Mouse (Mus musculus): ENCODE results near the gene Sema6d. TPM values are rescaled to one million over a fixed set of nuclear protein-coding genes. Genes with fewer than 3 reads are reported as not detected.

Sema6d gene
- polyA plus RNA-seq, 1 experiment, result 0.60 TPM

DNA sequence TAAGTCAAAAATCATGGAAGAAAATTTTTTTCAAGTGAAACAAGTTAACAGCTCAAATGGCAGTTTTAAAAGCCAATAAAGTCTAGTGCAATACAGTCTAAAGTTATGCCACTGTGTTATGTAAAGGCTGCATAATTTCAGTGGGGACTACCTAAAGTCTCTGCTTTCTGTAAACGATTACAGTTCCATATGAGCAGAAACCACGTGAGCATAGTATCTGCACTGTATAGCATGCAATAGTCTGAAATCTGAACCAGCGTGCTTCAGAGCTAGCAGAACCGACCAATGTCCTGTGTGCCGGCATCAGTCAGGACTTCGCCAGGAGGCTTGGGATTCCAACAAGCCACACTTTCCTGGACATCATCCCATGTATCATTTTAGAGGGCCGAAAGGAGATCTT is 538.9 kb downstream of the Sema6d start:
- Histone ChIP-seq H3K4me1 (ENCODE audit: control insufficient read depth, insufficient read depth, low read length) (no peaks in the 10 kb centered on the region), H3K9me3 (replicated peaks; ENCODE audit: control insufficient read depth, insufficient read depth, low read length, poor library complexity, severe bottlenecking) (no peaks in the 10 kb centered on the region), H3K27me3 (ENCODE audit: control insufficient read depth, insufficient read depth, low read length, poor library complexity, severe bottlenecking) (no peaks in the 10 kb centered on the region), H3K36me3 (ENCODE audit: control insufficient read depth, insufficient read depth, low read length, poor library complexity, severe bottlenecking) (no peaks in the 10 kb centered on the region), H3K9ac (ENCODE audit: low read depth, poor library complexity, severe bottlenecking) (no peak overlapping the region), H3K4me3 (ENCODE audit: low read depth, low read length) (no peak overlapping the region), H3K27ac (ENCODE audit: insufficient read depth, low read length) (no peak overlapping the region)
- TF ChIP-seq POLR2A (IDR thresholded peaks at IDR 0.05; ENCODE audit: insufficient read depth, low read length) (no peak), EP300 (IDR thresholded peaks at IDR 0.05; ENCODE audit: insufficient read depth, low read depth, low read length) (no peak), CTCF (IDR thresholded peaks at IDR 0.05; ENCODE audit: low read depth, low read length) (no peak)

DNA sequence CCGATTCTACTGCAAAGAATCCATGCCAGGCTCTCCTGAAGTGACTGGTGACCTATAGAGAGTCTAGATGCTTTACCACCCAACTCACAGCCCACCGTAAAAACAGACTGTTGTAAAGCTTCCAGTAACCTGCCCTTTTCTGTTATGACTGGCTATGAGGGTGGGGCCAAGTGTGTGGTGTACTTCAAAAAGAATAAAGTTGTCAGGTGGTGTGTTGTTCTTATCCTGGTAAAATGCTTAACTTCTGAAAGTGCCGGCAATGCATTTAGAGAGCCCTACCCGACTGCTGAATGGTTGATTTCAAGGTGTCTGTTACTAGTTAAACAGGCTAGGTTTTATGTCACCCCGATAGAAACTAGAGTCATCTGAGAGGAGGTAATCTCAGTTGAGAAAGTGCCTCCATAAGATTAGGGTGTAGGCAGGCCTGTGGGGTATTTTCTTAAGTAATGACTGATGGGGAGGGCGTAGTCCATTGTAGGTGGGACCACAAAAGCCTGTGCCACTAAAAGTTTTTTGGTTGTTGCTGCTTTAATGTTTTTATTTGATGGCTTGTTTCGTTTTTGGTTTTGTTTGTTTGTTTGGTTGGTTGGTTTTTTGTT is 544.7 kb downstream of the Sema6d start:
- H3K36me3 ChIP-seq (ENCODE audit: control insufficient read depth, insufficient read depth, low read length, poor library complexity, severe bottlenecking), result no peaks in the 10 kb centered on the region
- H3K4me1 ChIP-seq (ENCODE audit: control insufficient read depth, insufficient read depth, low read length), result no peaks in the 10 kb centered on the region
- no peaks in the 10 kb centered on the region for H3K9me3 ChIP-seq (replicated peaks; ENCODE audit: control insufficient read depth, insufficient read depth, low read length, poor library complexity, severe bottlenecking)
- H3K4me3 ChIP-seq (ENCODE audit: low read depth, low read length), result no peak overlapping the region
- no peak for TF ChIP-seq EP300 (IDR thresholded peaks at IDR 0.05; ENCODE audit: insufficient read depth, low read depth, low read length)
- no peak for TF ChIP-seq POLR2A (IDR thresholded peaks at IDR 0.05; ENCODE audit: insufficient read depth, low read length)
- TF ChIP-seq CTCF (IDR thresholded peaks at IDR 0.05; ENCODE audit: low read depth, low read length), result no peak
- no peak overlapping the region for H3K9ac ChIP-seq (ENCODE audit: low read depth, poor library complexity, severe bottlenecking)
- H3K27ac ChIP-seq (ENCODE audit: insufficient read depth, low read length), result no peak overlapping the region
- no peaks in the 10 kb centered on the region for H3K27me3 ChIP-seq (ENCODE audit: control insufficient read depth, insufficient read depth, low read length, poor library complexity, severe bottlenecking)

GRCm38 (mm10) chr2:124635271-124635865 is 545.6 kb downstream of the Sema6d start:
- H3K4me3 ChIP-seq (ENCODE audit: low read depth, low read length), result no peak overlapping the region
- H3K36me3 ChIP-seq (ENCODE audit: control insufficient read depth, insufficient read depth, low read length, poor library complexity, severe bottlenecking), result no peaks in the 10 kb centered on the region
- no peaks in the 10 kb centered on the region for H3K27me3 ChIP-seq (ENCODE audit: control insufficient read depth, insufficient read depth, low read length, poor library complexity, severe bottlenecking)
- H3K4me1 ChIP-seq (ENCODE audit: control insufficient read depth, insufficient read depth, low read length), result no peaks in the 10 kb centered on the region
- no peaks in the 10 kb centered on the region for H3K9me3 ChIP-seq (replicated peaks; ENCODE audit: control insufficient read depth, insufficient read depth, low read length, poor library complexity, severe bottlenecking)
- H3K27ac ChIP-seq (ENCODE audit: insufficient read depth, low read length), result no peak overlapping the region
- TF ChIP-seq CTCF (IDR thresholded peaks at IDR 0.05; ENCODE audit: low read depth, low read length) (no peak), POLR2A (IDR thresholded peaks at IDR 0.05; ENCODE audit: insufficient read depth, low read length) (no peak), EP300 (IDR thresholded peaks at IDR 0.05; ENCODE audit: insufficient read depth, low read depth, low read length) (no peak)
- H3K9ac ChIP-seq (ENCODE audit: low read depth, poor library complexity, severe bottlenecking), result no peak overlapping the region

GRCm38 (mm10) chr2:124637080-124637479 is 547.3 kb downstream of the Sema6d start:
- no peak overlapping the region for H3K27ac ChIP-seq (ENCODE audit: insufficient read depth, low read length)
- no peak overlapping the region for H3K9ac ChIP-seq (ENCODE audit: low read depth, poor library complexity, severe bottlenecking)
- TF ChIP-seq POLR2A (IDR thresholded peaks at IDR 0.05; ENCODE audit: insufficient read depth, low read length) (no peak), EP300 (IDR thresholded peaks at IDR 0.05; ENCODE audit: insufficient read depth, low read depth, low read length) (no peak), CTCF (IDR thresholded peaks at IDR 0.05; ENCODE audit: low read depth, low read length) (no peak)
- no peaks in the 10 kb centered on the region for H3K27me3 ChIP-seq (ENCODE audit: control insufficient read depth, insufficient read depth, low read length, poor library complexity, severe bottlenecking)
- no peaks in the 10 kb centered on the region for H3K9me3 ChIP-seq (replicated peaks; ENCODE audit: control insufficient read depth, insufficient read depth, low read length, poor library complexity, severe bottlenecking)
- H3K4me1 ChIP-seq (ENCODE audit: control insufficient read depth, insufficient read depth, low read length), result no peaks in the 10 kb centered on the region
- H3K4me3 ChIP-seq (ENCODE audit: low read depth, low read length), result no peak overlapping the region
- no peaks in the 10 kb centered on the region for H3K36me3 ChIP-seq (ENCODE audit: control insufficient read depth, insufficient read depth, low read length, poor library complexity, severe bottlenecking)

GRCm38 (mm10) chr2:124639221-124639963 is 549.6 kb downstream of the Sema6d start:
- H3K36me3 ChIP-seq (ENCODE audit: control insufficient read depth, insufficient read depth, low read length, poor library complexity, severe bottlenecking), result no peaks in the 10 kb centered on the region
- no peak overlapping the region for H3K27ac ChIP-seq (ENCODE audit: insufficient read depth, low read length)
- TF ChIP-seq POLR2A (IDR thresholded peaks at IDR 0.05; ENCODE audit: insufficient read depth, low read length) (no peak), CTCF (IDR thresholded peaks at IDR 0.05; ENCODE audit: low read depth, low read length) (no peak), EP300 (IDR thresholded peaks at IDR 0.05; ENCODE audit: insufficient read depth, low read depth, low read length) (no peak)
- no peaks in the 10 kb centered on the region for H3K4me1 ChIP-seq (ENCODE audit: control insufficient read depth, insufficient read depth, low read length)
- H3K27me3 ChIP-seq (ENCODE audit: control insufficient read depth, insufficient read depth, low read length, poor library complexity, severe bottlenecking), result no peaks in the 10 kb centered on the region
- H3K9ac ChIP-seq (ENCODE audit: low read depth, poor library complexity, severe bottlenecking), result no peak overlapping the region
- H3K4me3 ChIP-seq (ENCODE audit: low read depth, low read length), result no peak overlapping the region
- no peaks in the 10 kb centered on the region for H3K9me3 ChIP-seq (replicated peaks; ENCODE audit: control insufficient read depth, insufficient read depth, low read length, poor library complexity, severe bottlenecking)

Measured in ES-Bruce4 (cell line).